Mouse (Mus musculus): ENCODE measurements at regions not wholly inside any gene's neighbourhood (a gene's known extent, or its start where the extent isn't known, plus 50 kb on each side); places are given as distances from the start of the nearest gene placed in this dataset.

- ATAC-seq (ENCODE audit: extremely low read depth, insufficient number of reproducible peaks, low FRiP score, poor library complexity, severe bottlenecking) = no peak
- TF ChIP-seq TAL1 (conservative IDR thresholded peaks at IDR 0.05; ENCODE audit: low read depth, low read length) = no peak
- no peak for TF ChIP-seq CTCF (IDR thresholded peaks at IDR 0.05; ENCODE audit: low read depth, low read length)
- TF ChIP-seq POLR2AphosphoS5 (IDR thresholded peaks at IDR 0.05; ENCODE audit: insufficient replicate concordance, low read depth, low read length) = no peak
- TF ChIP-seq GATA1 (IDR thresholded peaks at IDR 0.05; ENCODE audit: borderline replicate concordance, low read length) = no peak
- TF ChIP-seq GATA2 (IDR thresholded peaks at IDR 0.05; ENCODE audit: borderline replicate concordance, low read depth, low read length) = no peak
- Histone ChIP-seq H3K27me3 (ENCODE audit: insufficient read depth, low read length) (peaks cover 8% of the 10 kb centered on the region; the same call in 1 of the 2 replicates), H3K4me1 (ENCODE audit: insufficient read depth, low read depth, low read length) (no peaks in the 10 kb centered on the region), H3K36me3 (replicated peaks) (no peaks in the 10 kb centered on the region), H3K4me3 (ENCODE audit: low read depth, low read length) (no peak overlapping the region), H3K9me3 (replicated peaks) (no peaks in the 10 kb centered on the region)
- no peak for DNase-seq (ENCODE audit: low spot score)
Measured at GRCm38 (mm10) chr3:41318232-41319131, 235.6 kb upstream of the Pgrmc2 start.

GRCm38 (mm10) chr3:41317170-41317569, 234.3 kb upstream of the Pgrmc2 start:
- TF ChIP-seq GATA1 (IDR thresholded peaks at IDR 0.05; ENCODE audit: borderline replicate concordance, low read length) = no peak
- TF ChIP-seq TAL1 (conservative IDR thresholded peaks at IDR 0.05; ENCODE audit: low read depth, low read length) = no peak
- TF ChIP-seq CTCF (IDR thresholded peaks at IDR 0.05; ENCODE audit: low read depth, low read length) = no peak
- TF ChIP-seq POLR2AphosphoS5 (IDR thresholded peaks at IDR 0.05; ENCODE audit: insufficient replicate concordance, low read depth, low read length) = no peak
- no peak for TF ChIP-seq GATA2 (IDR thresholded peaks at IDR 0.05; ENCODE audit: borderline replicate concordance, low read depth, low read length)
- no peaks in the 10 kb centered on the region for H3K4me1 ChIP-seq (ENCODE audit: insufficient read depth, low read depth, low read length)
- ATAC-seq (ENCODE audit: extremely low read depth, insufficient number of reproducible peaks, low FRiP score, poor library complexity, severe bottlenecking) (no peak), DNase-seq (ENCODE audit: low spot score) (no peak)
- H3K27me3 ChIP-seq (ENCODE audit: insufficient read depth, low read length) = peaks cover 8% of the 10 kb centered on the region; the same call in 1 of the 2 replicates
- H3K36me3 ChIP-seq (replicated peaks) = no peaks in the 10 kb centered on the region
- H3K9me3 ChIP-seq (replicated peaks) = no peaks in the 10 kb centered on the region
- H3K4me3 ChIP-seq (ENCODE audit: low read depth, low read length) = no peak overlapping the region

GRCm38 (mm10) chr3:41312492-41312891, 229.6 kb upstream of the Pgrmc2 start:
- ATAC-seq (ENCODE audit: extremely low read depth, insufficient number of reproducible peaks, low FRiP score, poor library complexity, severe bottlenecking) (no peak), DNase-seq (ENCODE audit: low spot score) (no peak)
- Histone ChIP-seq H3K4me3 (ENCODE audit: low read depth, low read length) (no peak overlapping the region), H3K9me3 (replicated peaks) (no peaks in the 10 kb centered on the region), H3K27me3 (ENCODE audit: insufficient read depth, low read length) (peaks cover 13% of the 10 kb centered on the region; the same call in 1 of the 2 replicates), H3K36me3 (replicated peaks) (no peaks in the 10 kb centered on the region), H3K4me1 (ENCODE audit: insufficient read depth, low read depth, low read length) (no peaks in the 10 kb centered on the region)
- TF ChIP-seq CTCF (IDR thresholded peaks at IDR 0.05; ENCODE audit: low read depth, low read length) = no peak
- no peak for TF ChIP-seq POLR2AphosphoS5 (IDR thresholded peaks at IDR 0.05; ENCODE audit: insufficient replicate concordance, low read depth, low read length)
- no peak for TF ChIP-seq GATA2 (IDR thresholded peaks at IDR 0.05; ENCODE audit: borderline replicate concordance, low read depth, low read length)
- TF ChIP-seq GATA1 (IDR thresholded peaks at IDR 0.05; ENCODE audit: borderline replicate concordance, low read length) = no peak
- no peak for TF ChIP-seq TAL1 (conservative IDR thresholded peaks at IDR 0.05; ENCODE audit: low read depth, low read length)

GRCm38 (mm10) chr3:41307400-41308028, 224.7 kb upstream of the Pgrmc2 start:
- ATAC-seq (ENCODE audit: extremely low read depth, insufficient number of reproducible peaks, low FRiP score, poor library complexity, severe bottlenecking) = no peak
- Histone ChIP-seq H3K36me3 (replicated peaks) (no peaks in the 10 kb centered on the region), H3K9me3 (replicated peaks) (no peaks in the 10 kb centered on the region), H3K4me3 (ENCODE audit: low read depth, low read length) (no peak overlapping the region), H3K27me3 (ENCODE audit: insufficient read depth, low read length) (peaks cover 21% of the 10 kb centered on the region; the same call in 1 of the 2 replicates), H3K4me1 (ENCODE audit: insufficient read depth, low read depth, low read length) (no peaks in the 10 kb centered on the region)
- no peak for TF ChIP-seq CTCF (IDR thresholded peaks at IDR 0.05; ENCODE audit: low read depth, low read length)
- TF ChIP-seq GATA1 (IDR thresholded peaks at IDR 0.05; ENCODE audit: borderline replicate concordance, low read length) = no peak
- no peak for TF ChIP-seq POLR2AphosphoS5 (IDR thresholded peaks at IDR 0.05; ENCODE audit: insufficient replicate concordance, low read depth, low read length)
- TF ChIP-seq TAL1 (conservative IDR thresholded peaks at IDR 0.05; ENCODE audit: low read depth, low read length) = no peak
- no peak for TF ChIP-seq GATA2 (IDR thresholded peaks at IDR 0.05; ENCODE audit: borderline replicate concordance, low read depth, low read length)
- DNase-seq (ENCODE audit: low spot score) = no peak

- no peaks in the 10 kb centered on the region for H3K4me1 ChIP-seq (ENCODE audit: insufficient read depth, low read depth, low read length)
- ATAC-seq (ENCODE audit: extremely low read depth, insufficient number of reproducible peaks, low FRiP score, poor library complexity, severe bottlenecking) (no peak), DNase-seq (ENCODE audit: low spot score) (no peak)
- TF ChIP-seq TAL1 (conservative IDR thresholded peaks at IDR 0.05; ENCODE audit: low read depth, low read length) (no peak), GATA1 (IDR thresholded peaks at IDR 0.05; ENCODE audit: borderline replicate concordance, low read length) (no peak), POLR2AphosphoS5 (IDR thresholded peaks at IDR 0.05; ENCODE audit: insufficient replicate concordance, low read depth, low read length) (no peak), CTCF (IDR thresholded peaks at IDR 0.05; ENCODE audit: low read depth, low read length) (no peak), GATA2 (IDR thresholded peaks at IDR 0.05; ENCODE audit: borderline replicate concordance, low read depth, low read length) (no peak)
- H3K36me3 ChIP-seq (replicated peaks) = no peaks in the 10 kb centered on the region
- H3K4me3 ChIP-seq (ENCODE audit: low read depth, low read length) = no peak overlapping the region
- H3K27me3 ChIP-seq (ENCODE audit: insufficient read depth, low read length) = peaks cover 25% of the 10 kb centered on the region
- H3K9me3 ChIP-seq (replicated peaks) = no peaks in the 10 kb centered on the region
Measured at GRCm38 (mm10) chr3:41302805-41303204, 220.0 kb upstream of the Pgrmc2 start.

GRCm38 (mm10) chr3:41298776-41299175, 215.9 kb upstream of the Pgrmc2 start:
- DNase-seq (ENCODE audit: low spot score) = no peak
- H3K4me3 ChIP-seq (ENCODE audit: low read depth, low read length) = no peak overlapping the region
- TF ChIP-seq POLR2AphosphoS5 (IDR thresholded peaks at IDR 0.05; ENCODE audit: insufficient replicate concordance, low read depth, low read length) (no peak), GATA2 (IDR thresholded peaks at IDR 0.05; ENCODE audit: borderline replicate concordance, low read depth, low read length) (no peak), TAL1 (conservative IDR thresholded peaks at IDR 0.05; ENCODE audit: low read depth, low read length) (no peak), GATA1 (IDR thresholded peaks at IDR 0.05; ENCODE audit: borderline replicate concordance, low read length) (no peak), CTCF (IDR thresholded peaks at IDR 0.05; ENCODE audit: low read depth, low read length) (no peak)
- no peaks in the 10 kb centered on the region for H3K36me3 ChIP-seq (replicated peaks)
- no peak for ATAC-seq (ENCODE audit: extremely low read depth, insufficient number of reproducible peaks, low FRiP score, poor library complexity, severe bottlenecking)
- no peaks in the 10 kb centered on the region for H3K4me1 ChIP-seq (ENCODE audit: insufficient read depth, low read depth, low read length)
- H3K9me3 ChIP-seq (replicated peaks) = no peaks in the 10 kb centered on the region
- peaks cover 25% of the 10 kb centered on the region for H3K27me3 ChIP-seq (ENCODE audit: insufficient read depth, low read length)
